Mouse (Mus musculus): ENCODE data around the gene Mgea5.

- no peak for TF ChIP-seq CTCF (IDR thresholded peaks at IDR 0.05; ENCODE audit: low read depth, low read length)
- no peak for TF ChIP-seq GATA2 (IDR thresholded peaks at IDR 0.05; ENCODE audit: borderline replicate concordance, low read depth, low read length)
These were observed 31.5 kb upstream of the Mgea5 start for GRCm38 (mm10) chr19:45815170-45815569.

Measured in G1E (cell line).